Mouse (Mus musculus) layer of hippocampus, postnatal 25 days (tissue): ENCODE results near the gene Tmem214. TPM values are rescaled to one million over a fixed set of nuclear protein-coding genes. Genes with fewer than 3 reads are reported as not detected.

Experiments
- total RNA-seq, 2 experiments: library from RNA; stranded (reverse); gene quantifications; 2 replicates each; pipeline ENCODE4 v1.2.3; 2021

Tmem214 gene
- total RNA-seq, 2 experiments from 2014 or later, result 60.4 to 60.8 TPM

Other genes starting within 250 kb of the Tmem214 start
- gene Slc35f6, start 220.1 kb upstream of the Tmem214 start, total RNA-seq, result 10 to 100 TPM; 34.7 to 35.3 TPM
- gene Cenpa, start 201.2 kb upstream of the Tmem214 start, total RNA-seq, result 1 to 10 TPM; 3.8 to 3.9 TPM
- gene Dpysl5, start 156.4 kb upstream of the Tmem214 start, total RNA-seq, result 10 to 100 TPM; 40.5 to 46.6 TPM
- gene Mapre3, start 53.4 kb upstream of the Tmem214 start, total RNA-seq, result 100 to 1,000 TPM; 230 to 250 TPM
- gene Agbl5, start 20.7 kb downstream of the Tmem214 start, total RNA-seq, result 10 to 100 TPM; 13.0 to 14.5 TPM
- gene Ost4, start 39.8 kb downstream of the Tmem214 start, total RNA-seq, result 100 to 1,000 TPM in 1 of 2 experiments, 10 to 100 TPM in 1; 92.7 to 101 TPM
- 1 to 10 TPM; 2.5 to 3.4 TPM for gene Emilin1, start 45.4 kb downstream of the Tmem214 start, total RNA-seq
- 10 to 100 TPM; 12.3 to 15.5 TPM for gene Khk, start 53.4 kb downstream of the Tmem214 start, total RNA-seq
- 10 to 100 TPM; 14.5 to 16.7 TPM for gene Cgref1, start 77.6 kb downstream of the Tmem214 start, total RNA-seq
- gene Preb, start 92.3 kb downstream of the Tmem214 start, total RNA-seq, result 100 to 1,000 TPM; 126 to 131 TPM
- gene Tcf23, start 100.7 kb downstream of the Tmem214 start, total RNA-seq, result under 1 TPM; 0.09 to 0.12 TPM
- gene Atraid, start 180.3 kb downstream of the Tmem214 start, total RNA-seq, result 10 to 100 TPM; 69.4 to 78.9 TPM
- gene Slc5a6, start 180.9 kb downstream of the Tmem214 start, total RNA-seq, result 10 to 100 TPM; 14.2 to 15.3 TPM
- gene Cad, start 186.8 kb downstream of the Tmem214 start, total RNA-seq, result 10 to 100 TPM; 16.9 to 18.0 TPM
- gene Dnajc5g, start 238.3 kb downstream of the Tmem214 start, total RNA-seq, result not detected
- 10 to 100 TPM; 78.9 to 86.5 TPM for gene Slc30a3, start 240.2 kb downstream of the Tmem214 start, total RNA-seq
- gene Trim54, start 248.7 kb downstream of the Tmem214 start, total RNA-seq, result not detected